Mouse (Mus musculus): ENCODE data around the gene Hcfc1r1. TPM values are rescaled to one million over a fixed set of nuclear protein-coding genes. Genes with fewer than 3 reads are reported as not detected.
A peak's percentile ranks its signal among the peaks of the same experiment; 100 is the strongest.

The Hcfc1r1 gene
- total RNA-seq, 2 experiments from 2014 or later, result 125 TPM

GRCm38 (mm10) chr17:23705525-23706104, 32.2 kb downstream of the Hcfc1r1 start:
- DNase-seq, result no peak
- intact Hi-C loops (cut with DNase I), result loop anchor here (2.0 to 5.0 kb wide), 2 partner anchors 45 to 133 kb away; partner anchors contain the start of gene Bicdl2

DNA sequence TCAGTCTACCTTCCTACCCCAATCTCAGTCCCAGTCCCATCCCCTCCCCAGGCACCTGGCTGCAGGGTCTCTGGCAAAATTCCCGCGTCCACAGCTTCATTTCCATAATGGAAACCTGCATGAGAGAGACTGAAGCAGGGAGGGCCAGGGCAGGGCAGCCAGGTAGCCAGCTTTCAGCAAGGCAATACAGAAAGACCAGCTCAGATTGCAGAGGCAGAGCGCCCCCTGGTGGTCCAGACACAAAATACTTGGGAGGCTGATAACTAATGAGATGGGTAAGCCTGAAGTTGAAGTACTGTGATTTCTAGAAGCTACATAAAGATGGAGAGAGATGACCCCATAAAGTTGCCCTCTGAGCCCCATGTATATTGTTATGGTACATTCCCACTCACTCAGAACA, 32.8 kb downstream of the Hcfc1r1 start:
- intact Hi-C loops (cut with DNase I), result loop anchor here (2.0 to 5.0 kb wide), 2 partner anchors 45 to 134 kb away; partner anchors contain the start of gene Bicdl2
- DNase-seq, result peak; percentile 55 to 62

GRCm38 (mm10) chr17:23717003-23717402, 43.6 kb downstream of the Hcfc1r1 start:
- DNase-seq, result no peak
- intact Hi-C loops (cut with DNase I), result no loop called here

DNA sequence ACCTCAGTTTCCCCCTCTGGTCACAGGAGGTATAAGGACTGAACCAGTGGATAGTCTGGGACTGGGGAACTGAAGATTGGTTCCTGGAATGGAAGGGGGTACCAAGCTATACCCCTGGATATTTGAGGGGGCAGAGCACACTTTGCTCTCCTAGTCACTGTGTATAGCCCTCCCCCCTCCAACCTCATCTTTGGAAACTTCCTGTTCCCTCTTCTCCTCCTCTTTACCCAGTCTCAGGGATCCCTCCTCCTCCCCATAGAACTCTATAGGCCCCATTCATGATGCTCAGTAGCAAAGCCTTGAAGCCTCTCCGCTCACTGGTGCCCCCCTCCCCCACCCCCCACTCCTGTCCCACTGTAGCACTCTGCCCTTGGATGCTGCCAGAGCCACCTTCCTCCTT, 46.1 kb downstream of the Hcfc1r1 start:
- no peak for DNase-seq
- intact Hi-C loops (cut with DNase I), result no loop called here

- no peak for DNase-seq
- intact Hi-C loops (cut with DNase I), result no loop called here
Observed at GRCm38 (mm10) chr17:23721886-23722285, 48.5 kb downstream of the Hcfc1r1 start.

DNA sequence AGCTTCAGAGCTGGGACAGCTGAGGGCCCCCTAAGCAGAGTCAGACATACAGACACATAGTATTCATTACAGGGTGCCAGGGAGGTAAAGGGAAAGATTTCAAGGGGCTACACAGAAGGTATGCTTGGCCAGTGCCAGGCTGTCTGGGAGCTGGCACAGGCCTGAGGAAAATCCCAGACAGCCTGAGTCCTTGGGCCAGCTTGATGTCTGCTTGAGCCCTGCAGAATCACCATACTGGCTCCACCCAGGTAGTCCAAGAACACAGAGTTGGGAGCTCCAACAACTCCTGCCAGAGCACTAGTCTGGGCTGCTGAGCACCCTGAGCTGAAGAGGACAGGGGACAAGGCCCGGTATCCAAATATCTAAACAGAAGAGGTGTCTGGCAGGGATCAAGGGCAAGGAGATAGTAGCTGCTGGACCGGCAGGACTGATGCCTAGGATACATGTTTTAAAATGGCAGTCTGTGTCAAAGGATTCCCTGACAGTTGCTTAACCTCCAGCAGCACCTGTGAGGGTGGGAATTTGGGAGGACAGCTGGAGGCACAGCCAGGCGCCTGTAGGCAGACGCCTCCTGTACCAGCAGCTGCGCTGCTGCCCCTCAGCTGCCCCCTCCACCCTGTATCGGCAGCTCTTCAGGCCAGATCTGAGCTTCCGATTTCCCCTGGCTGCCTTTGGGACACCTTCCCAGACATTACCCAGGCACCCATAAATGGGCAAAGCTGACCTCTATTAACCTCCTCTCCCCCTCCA, 49.2 kb downstream of the Hcfc1r1 start, which contains the start of gene 1520401A03Rik:
Gene 1520401A03Rik, minus strand, starts transcription at position 408 of the 750 bp plus-strand sequence.
- DNase-seq, result no peak
- intact Hi-C loops (cut with DNase I), result no loop called here

Other genes starting within 250 kb of the Hcfc1r1 start
- gene Vmn2r117, start 193.9 kb upstream of the Hcfc1r1 start, total RNA-seq (2021), result not detected
- 1 to 10 TPM; 1.8 TPM for gene Zfp213, start 109.4 kb upstream of the Hcfc1r1 start, total RNA-seq (2021)
- gene Zfp13, start 74.1 kb upstream of the Hcfc1r1 start, total RNA-seq (2021), result 1 to 10 TPM; 1.5 to 1.8 TPM
- not detected for gene Zscan10, start 72.7 kb upstream of the Hcfc1r1 start, total RNA-seq (2021)
- gene Mmp25, start 28.3 kb upstream of the Hcfc1r1 start, total RNA-seq (2021), result not detected
- gene Bicdl2, start 13.1 kb upstream of the Hcfc1r1 start, total RNA-seq (2021), result not detected
- gene Thoc6, start 286 bp downstream of the Hcfc1r1 start, total RNA-seq (2021), result 1 to 10 TPM; 7.6 to 9.2 TPM
- 10 to 100 TPM; 38.1 to 49.0 TPM for gene Tnfrsf12a, start 3.9 kb downstream of the Hcfc1r1 start, total RNA-seq (2021)
- gene Cldn6, start 5.7 kb downstream of the Hcfc1r1 start, total RNA-seq (2021), result not detected
- not detected for gene Cldn9, start 10.4 kb downstream of the Hcfc1r1 start, total RNA-seq (2021)
- gene 1520401A03Rik, start 49.2 kb downstream of the Hcfc1r1 start, total RNA-seq (2021), result not detected
- gene Pkmyt1, start 52.7 kb downstream of the Hcfc1r1 start, total RNA-seq (2021), result under 1 TPM; 0.52 to 0.64 TPM
- gene Paqr4, start 67.3 kb downstream of the Hcfc1r1 start, total RNA-seq (2021), result 1 to 10 TPM; 3.6 to 4.0 TPM
- not detected for gene Kremen2, start 72.2 kb downstream of the Hcfc1r1 start, total RNA-seq (2021)
- gene Flywch1, start 98.0 kb downstream of the Hcfc1r1 start, total RNA-seq (2021), result 10 to 100 TPM; 34.3 to 38.0 TPM
- under 1 TPM in 1 of 2 experiments, not detected in 1; 0.46 TPM for gene Flywch2, start 112.5 kb downstream of the Hcfc1r1 start, total RNA-seq (2021)
- gene Srrm2, start 116.9 kb downstream of the Hcfc1r1 start, total RNA-seq (2021), result 100 to 1,000 TPM; 153 to 189 TPM
- gene Elob, start 155.5 kb downstream of the Hcfc1r1 start, total RNA-seq (2021), result 100 to 1,000 TPM; 270 to 297 TPM
- not detected for gene Prss33, start 162.5 kb downstream of the Hcfc1r1 start, total RNA-seq (2021)
- not detected for gene Prss32, start 170.3 kb downstream of the Hcfc1r1 start, total RNA-seq (2021)
- under 1 TPM in 1 of 2 experiments, not detected in 1; 0.37 TPM for gene Prss41, start 170.6 kb downstream of the Hcfc1r1 start, total RNA-seq (2021)
- gene Prss21, start 194.5 kb downstream of the Hcfc1r1 start, total RNA-seq (2021), result not detected
- not detected for gene Dcpp1, start 207.3 kb downstream of the Hcfc1r1 start, total RNA-seq (2021)
- not detected for gene Dcpp2, start 207.3 kb downstream of the Hcfc1r1 start, total RNA-seq (2021)
- gene Dcpp3, start 243.9 kb downstream of the Hcfc1r1 start, total RNA-seq (2021), result not detected